In the genomic region with DNA sequence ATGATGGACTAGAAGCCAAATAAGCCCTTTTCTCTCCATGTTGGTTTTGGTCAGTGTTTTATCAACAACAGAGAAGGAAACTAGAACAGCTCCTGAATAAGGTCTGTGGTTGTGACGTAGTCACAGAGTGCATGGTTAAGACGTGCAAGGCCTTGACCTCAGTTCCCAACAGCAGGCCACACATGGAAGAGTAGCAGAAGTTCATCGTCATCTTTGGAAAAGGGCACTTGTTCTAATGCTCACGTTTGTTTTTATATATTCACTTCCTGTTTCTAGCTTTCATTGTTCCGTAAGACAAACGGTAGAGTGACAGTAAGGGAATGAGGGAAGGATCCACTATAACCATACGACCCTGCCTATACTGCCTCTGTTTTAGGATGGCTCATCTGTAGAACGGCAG, we compare ENCODE assay signal across 33 mouse cellular contexts.
DNase-seq lines count a peak whose midpoint lies in the region; ATAC-seq and TF ChIP-seq lines count a peak whose summit lies in the region.
"Had no signal": no experiment of that assay in that cellular context is flagged by ENCODE, and none has a peak within 500 bp of the region (broad histone marks: within the 10 kb centered on the region; RNA-seq: fewer than 3 reads in every experiment).

No protein-coding gene starts in this region.

- H3K9ac ChIP-seq in liver, postnatal 0 days (replicated peaks): no peak overlapping the region
- no peak overlapping the region for H3K9ac ChIP-seq in liver, embryonic 12.5 days
- H3K9ac ChIP-seq in kidney, embryonic 15.5 days: no peak overlapping the region
- no peak overlapping the region for H3K9ac ChIP-seq in hindbrain, postnatal 0 days (replicated peaks; ENCODE audit: low read length)
- H3K9ac ChIP-seq: embryonic facial prominence, embryonic 13.5 days; forebrain, embryonic 12.5 days; forebrain, embryonic 15.5 days; heart, embryonic 12.5 days; heart, embryonic 15.5 days; hindbrain, embryonic 13.5 days had no signal

- DNase-seq in liver, postnatal 0 days: no peak
- DNase-seq in lung, postnatal 4 days: no peak
- DNase-seq in hindbrain, postnatal 0 days (ENCODE audit: low spot score): no peak
- DNase-seq: adrenal gland, postnatal 10 days; B cell, adult 2 months; cerebellum, adult 11-12 months; cerebellum, adult 8-10 months; cerebellum, postnatal 14 days; embryo, embryonic 11 days; gastrocnemius, adult 2 months; gastrocnemius, postnatal 14 days; heart, adult 18-20 months; heart, postnatal 10 days; heart, postnatal 36 days had no signal

- no peaks in the 10 kb centered on the region for H3K4me1 ChIP-seq in liver, postnatal 0 days (ENCODE audit: insufficient read depth)
- no peaks in the 10 kb centered on the region for H3K4me1 ChIP-seq in liver, embryonic 12.5 days
- H3K4me1 ChIP-seq in kidney, embryonic 15.5 days: peaks cover 5% of the 10 kb centered on the region; the same call in 1 of the 2 replicates
- H3K4me1 ChIP-seq in hindbrain, postnatal 0 days (ENCODE audit: insufficient read depth, low read length): no peaks in the 10 kb centered on the region
- H3K4me1 ChIP-seq: embryonic facial prominence, embryonic 10.5 days; forebrain, embryonic 12.5 days; forebrain, embryonic 15.5 days; hindbrain, embryonic 10.5 days; hindbrain, embryonic 13.5 days had no signal

- H3K4me2 ChIP-seq in liver, postnatal 0 days (ENCODE audit: low read depth, low read length): no peak overlapping the region
- no peak overlapping the region for H3K4me2 ChIP-seq in liver, embryonic 12.5 days
- H3K4me2 ChIP-seq in kidney, embryonic 15.5 days: no peak overlapping the region
- no peak overlapping the region for H3K4me2 ChIP-seq in hindbrain, postnatal 0 days (ENCODE audit: low read depth, low read length)
- H3K4me2 ChIP-seq: embryonic facial prominence, embryonic 13.5 days; forebrain, embryonic 12.5 days; forebrain, embryonic 15.5 days; heart, embryonic 12.5 days; heart, embryonic 15.5 days; hindbrain, embryonic 13.5 days had no signal

- no peaks in the 10 kb centered on the region for H3K9me3 ChIP-seq in liver, postnatal 0 days (ENCODE audit: low read length)
- no peaks in the 10 kb centered on the region for H3K9me3 ChIP-seq in liver, embryonic 12.5 days (replicated peaks)
- no peaks in the 10 kb centered on the region for H3K9me3 ChIP-seq in kidney, embryonic 15.5 days (replicated peaks)
- no peaks in the 10 kb centered on the region for H3K9me3 ChIP-seq in hindbrain, postnatal 0 days (ENCODE audit: low read length)
- H3K9me3 ChIP-seq: embryonic facial prominence, embryonic 10.5 days; embryonic facial prominence, embryonic 13.5 days; forebrain, embryonic 12.5 days; forebrain, embryonic 15.5 days; heart, embryonic 12.5 days; heart, embryonic 15.5 days; hindbrain, embryonic 10.5 days; hindbrain, embryonic 13.5 days had no signal

- ATAC-seq in liver, postnatal 0 days: peak; percentile 38; the same call in 1 of the 2 replicates
- ATAC-seq in liver, embryonic 12.5 days: no peak
- ATAC-seq in megakaryocyte progenitor cell, adult 5-6 weeks (replicated peaks; ENCODE audit: poor library complexity): peak; percentile 77
- no peak for ATAC-seq in frontal cortex, adult (ENCODE audit: low TSS enrichment)
- ATAC-seq in kidney, embryonic 15.5 days (replicated peaks; ENCODE audit: low FRiP score): no peak
- ATAC-seq in hindbrain, postnatal 0 days: no peak
- ATAC-seq: forebrain, embryonic 15.5 days; hindbrain, embryonic 16.5 days; inflammation-experienced regulatory T-cells, adult 6 months; Patski had no signal

- no peaks in the 10 kb centered on the region for H3K27me3 ChIP-seq in liver, postnatal 0 days (ENCODE audit: insufficient read depth, low read length)
- H3K27me3 ChIP-seq in liver, embryonic 12.5 days (replicated peaks): no peaks in the 10 kb centered on the region
- H3K27me3 ChIP-seq in kidney, embryonic 15.5 days: no peaks in the 10 kb centered on the region
- H3K27me3 ChIP-seq in hindbrain, postnatal 0 days (ENCODE audit: insufficient read depth, low read length): no peaks in the 10 kb centered on the region
- H3K27me3 ChIP-seq: CH12.LX; embryonic facial prominence, embryonic 13.5 days; forebrain, embryonic 12.5 days; forebrain, embryonic 15.5 days; heart, embryonic 12.5 days; heart, embryonic 15.5 days; hindbrain, embryonic 13.5 days; Patski had no signal

- no peak overlapping the region for H3K27ac ChIP-seq in liver, postnatal 0 days (ENCODE audit: low read depth)
- no peak overlapping the region for H3K27ac ChIP-seq in liver, embryonic 12.5 days
- H3K27ac ChIP-seq in macrophage: peak overlapping the region; percentile 17
- no peak overlapping the region for H3K27ac ChIP-seq in kidney, embryonic 15.5 days
- H3K27ac ChIP-seq in hindbrain, postnatal 0 days: no peak overlapping the region
- H3K27ac ChIP-seq: embryonic facial prominence, embryonic 10.5 days; embryonic facial prominence, embryonic 13.5 days; forebrain, embryonic 12.5 days; forebrain, embryonic 15.5 days; gastrocnemius, adult 2 months; heart, embryonic 15.5 days; hindbrain, embryonic 10.5 days; hindbrain, embryonic 13.5 days had no signal

- H3K79me2 ChIP-seq in macrophage (ENCODE audit: inconsistent target): peaks cover 69% of the 10 kb centered on the region

- TF ChIP-seq EP300 in liver, postnatal 0 days (IDR thresholded peaks at IDR 0.05; ENCODE audit: low read depth): no peak

- no peaks in the 10 kb centered on the region for H3K36me3 ChIP-seq in liver, postnatal 0 days (replicated peaks; ENCODE audit: insufficient read depth, low read length)
- no peaks in the 10 kb centered on the region for H3K36me3 ChIP-seq in liver, embryonic 12.5 days
- H3K36me3 ChIP-seq in macrophage (ENCODE audit: inconsistent target): no peaks in the 10 kb centered on the region
- no peaks in the 10 kb centered on the region for H3K36me3 ChIP-seq in kidney, embryonic 15.5 days
- H3K36me3 ChIP-seq in hindbrain, postnatal 0 days (ENCODE audit: insufficient read depth, low read length): no peaks in the 10 kb centered on the region
- H3K36me3 ChIP-seq: embryonic facial prominence, embryonic 10.5 days; embryonic facial prominence, embryonic 13.5 days; forebrain, embryonic 12.5 days; forebrain, embryonic 15.5 days; G1E; heart, embryonic 12.5 days; heart, embryonic 15.5 days; hindbrain, embryonic 10.5 days; hindbrain, embryonic 13.5 days had no signal

- H3K4me3 ChIP-seq in liver, postnatal 0 days (ENCODE audit: low read depth, low read length): no peak overlapping the region
- H3K4me3 ChIP-seq in liver, embryonic 12.5 days: no peak overlapping the region
- H3K4me3 ChIP-seq in macrophage (ENCODE audit: inconsistent target): no peak overlapping the region
- H3K4me3 ChIP-seq in kidney, embryonic 15.5 days (replicated peaks): no peak overlapping the region
- H3K4me3 ChIP-seq in hindbrain, postnatal 0 days (ENCODE audit: low read length): no peak overlapping the region
- H3K4me3 ChIP-seq: embryonic facial prominence, embryonic 10.5 days; embryonic facial prominence, embryonic 13.5 days; erythroblast, embryonic 14.5 days; forebrain, embryonic 12.5 days; forebrain, embryonic 15.5 days; gastrocnemius, adult 2 months; heart, embryonic 12.5 days; heart, embryonic 15.5 days; hindbrain, embryonic 10.5 days; hindbrain, embryonic 13.5 days had no signal

- 52% methylated on average over 8 of the region's 8 CpGs for WGBS in liver, postnatal 0 days (ENCODE audit: insufficient replicate concordance)
- WGBS in liver, embryonic 12.5 days (ENCODE audit: insufficient replicate concordance): 58% methylated on average over 8 of the region's 8 CpGs
- 21% methylated on average over 8 of the region's 8 CpGs for whole genome bisulfite sequencing in macrophage (ENCODE audit: missing documents)
- WGBS in kidney, embryonic 15.5 days: 72% methylated on average over 8 of the region's 8 CpGs
- 83% methylated on average over 8 of the region's 8 CpGs for WGBS in hindbrain, postnatal 0 days

- TF ChIP-seq CTCF in liver, postnatal 0 days (IDR thresholded peaks at IDR 0.05; ENCODE audit: low read depth): no peak
- no peak for TF ChIP-seq CTCF in hindbrain, postnatal 0 days (IDR thresholded peaks at IDR 0.05; ENCODE audit: low read depth)

Comparison
In these comparisons a context has a peak if more than half of its experiments do, and no peak if none do; other contexts are left out.
1. ATAC-seq: peak in liver, postnatal 0 days (single experiment) and megakaryocyte progenitor cell, adult 5-6 weeks (single experiment); none in liver, embryonic 12.5 days (single experiment), frontal cortex, adult (single experiment), kidney, embryonic 15.5 days (single experiment) and hindbrain, postnatal 0 days (single experiment).